Mouse (Mus musculus) liver, postnatal 0 days (tissue): ENCODE measurements around the gene Gm20388. TPM values are rescaled to one million over a fixed set of nuclear protein-coding genes. Genes with fewer than 3 reads are reported as not detected.

Experiments used
- ATAC-seq: fragments of 200-750 bp; cut with Nextera tagmentation; 2 replicates; pipeline ENCODE4 v1.8.0; 2017; ENCODE audit warnings: mild to moderate bottlenecking, moderate library complexity
- DNase-seq: peaks from one replicate; pipeline ENCODE4 v3.0.0-alpha.2; 2016
- H3K27ac ChIP-seq: fragments of 300-500 bp; sonication (generic); 2 replicates; pipeline ENCODE4 v1.5.1; 2014; ENCODE audit warnings: antibody characterized with exemption, moderate library complexity, mild to moderate bottlenecking, low read depth
- H3K27me3 ChIP-seq: fragments of 300-500 bp; sonication (generic); 2 replicates; pipeline ENCODE4 v1.6.1; 2014; ENCODE audit warnings: low read length, control low read depth, mixed read lengths; ENCODE audit not compliant: insufficient read depth
- H3K36me3 ChIP-seq: fragments of 300-500 bp; sonication (generic); replicated peaks from 2 replicates; pipeline ENCODE4 v1.6.1; 2014; ENCODE audit warnings: mild to moderate bottlenecking, control low read depth, low read length, moderate library complexity, mixed read lengths; ENCODE audit not compliant: insufficient read depth
- H3K4me1 ChIP-seq: fragments of 300-500 bp; sonication (generic); 2 replicates; pipeline ENCODE4 v1.6.1; 2014; ENCODE audit warnings: antibody characterized with exemption, mild to moderate bottlenecking, control low read depth; ENCODE audit not compliant: insufficient read depth
- H3K4me2 ChIP-seq: fragments of 300-500 bp; sonication (generic); 2 replicates; pipeline ENCODE4 v1.6.1; 2014; ENCODE audit warnings: low read depth, mild to moderate bottlenecking, low read length, moderate library complexity, mixed read lengths
- H3K4me3 ChIP-seq: fragments of 300-500 bp; sonication (generic); 2 replicates; pipeline ENCODE4 v1.5.1; 2014; ENCODE audit warnings: low read depth, low read length
- H3K9ac ChIP-seq: fragments of 300-500 bp; sonication (generic); replicated peaks from 2 replicates; pipeline ENCODE4 v1.6.1; 2014; ENCODE audit warnings: mild to moderate bottlenecking, moderate library complexity
- H3K9me3 ChIP-seq: fragments of 300-500 bp; sonication (generic); 2 replicates; pipeline ENCODE4 v1.6.1; 2016; ENCODE audit warnings: mild to moderate bottlenecking, control low read depth, low read length, mixed read lengths
- CTCF ChIP-seq: sonication (generic); IDR thresholded peaks from 2 replicates; pipeline ENCODE4 v1.5.1; 2016; ENCODE audit warnings: antibody characterized with exemption, low read depth
- EP300 ChIP-seq: IDR thresholded peaks from 2 replicates; pipeline ENCODE4 v1.6.1; 2016; ENCODE audit warnings: antibody characterized with exemption, low read depth, mild to moderate bottlenecking
- WGBS: fragments of 180-500 bp; shearing (Covaris S2); extraction: QIAGEN DNeasy Blood & Tissue Kit; methylation state at CpG from one replicate; pipeline ENCODE4 v1.1.7; 2014; ENCODE audit not compliant: insufficient replicate concordance; 5-methylcytosine and 5-hydroxymethylcytosine counted together
- polyA plus RNA-seq: library from polyadenylated mRNA; unstranded; fragments of >200 nt; fragmentation: Nextera tagmentation; extraction: Ambion mirVana; gene quantifications from 2 replicates; pipeline ENCODE4 v1.2.1, GENCODE M21; 2015

Gene Gm20388
- polyA plus RNA-seq, 1 experiment from 2014 or later: not detected

- Histone ChIP-seq H3K4me3 (no peak overlapping the region), H3K4me2 (peak overlapping the region; percentile 50), H3K4me1 (peaks cover 55% of the 10 kb centered on the region), H3K36me3 (peaks cover 66% of the 10 kb centered on the region), H3K27ac (peak overlapping the region; percentile 64), H3K9me3 (no peaks in the 10 kb centered on the region), H3K9ac (peak overlapping the region; percentile 55), H3K27me3 (no peaks in the 10 kb centered on the region)
- whole genome bisulfite sequencing: 52% methylated on average over 22 of the region's 22 CpGs
- TF ChIP-seq CTCF (no peak), EP300 (peak; percentile 89)
- ATAC-seq (peak; percentile 10), DNase-seq (no peak)
These were observed 2419.1 kb downstream of the Gm20388 start for GRCm38 (mm10) chr8:122329553-122330239.

- no peaks in the 10 kb centered on the region for H3K27me3 ChIP-seq
- H3K4me2 ChIP-seq: peak overlapping the region; percentile 50
- H3K4me1 ChIP-seq: peaks cover 47% of the 10 kb centered on the region
- peaks cover 69% of the 10 kb centered on the region for H3K36me3 ChIP-seq
- TF ChIP-seq EP300 (peak; percentile 51; the same call in 1 of the 2 replicates), CTCF (no peak)
- peak; percentile 86 for ATAC-seq
- no peak overlapping the region for H3K4me3 ChIP-seq
- 0 out of 2 replicates have a peak, but pooled peaks cover 2% of the 10 kb centered on the region for H3K9me3 ChIP-seq
- peak overlapping the region; percentile 55 for H3K9ac ChIP-seq
- DNase-seq: peak; percentile 80
- 53% methylated on average over 12 of the region's 12 CpGs for WGBS
- H3K27ac ChIP-seq: peak overlapping the region; percentile 64
These were observed 2419.9 kb downstream of the Gm20388 start for GRCm38 (mm10) chr8:122330446-122331133.

GRCm38 (mm10) chr8:122331134-122331523 is 2420.5 kb downstream of the Gm20388 start:
- 0 out of 2 replicates have a peak overlapping the region, but pooled peaks have one; percentile 8 for H3K4me2 ChIP-seq
- H3K4me3 ChIP-seq: no peak overlapping the region
- TF ChIP-seq CTCF (no peak), EP300 (no peak)
- 0 out of 2 replicates have a peak overlapping the region, but pooled peaks have one; percentile 30 for H3K9ac ChIP-seq
- H3K27ac ChIP-seq: peak overlapping the region; percentile 58
- peaks cover 69% of the 10 kb centered on the region for H3K36me3 ChIP-seq
- WGBS: 49% methylated on average over 3 of the region's 3 CpGs
- DNase-seq: no peak
- 0 out of 2 replicates have a peak, but pooled peaks cover 3% of the 10 kb centered on the region for H3K9me3 ChIP-seq
- H3K4me1 ChIP-seq: peaks cover 42% of the 10 kb centered on the region
- ATAC-seq: peak; percentile 3; the same call in 1 of the 2 replicates
- H3K27me3 ChIP-seq: no peaks in the 10 kb centered on the region

- Histone ChIP-seq H3K4me2 (no peak overlapping the region), H3K36me3 (peaks cover 72% of the 10 kb centered on the region)
These were observed 2422.3 kb downstream of the Gm20388 start for GRCm38 (mm10) chr8:122332753-122333506.

GRCm38 (mm10) chr8:122333531-122333930 is 2422.9 kb downstream of the Gm20388 start:
- Histone ChIP-seq H3K27me3 (no peaks in the 10 kb centered on the region), H3K4me1 (peaks cover 31% of the 10 kb centered on the region), H3K36me3 (peaks cover 71% of the 10 kb centered on the region), H3K4me3 (no peak overlapping the region), H3K9me3 (peaks cover 3% of the 10 kb centered on the region; the same call in 1 of the 2 replicates), H3K4me2 (no peak overlapping the region), H3K27ac (no peak overlapping the region), H3K9ac (no peak overlapping the region)
- TF ChIP-seq EP300 (no peak), CTCF (no peak)
- 89% methylated on average over 7 of the region's 7 CpGs for WGBS
- ATAC-seq (no peak), DNase-seq (no peak)

More at GRCm38 (mm10) chr8:122332753-122333506, 2422.3 kb downstream of the Gm20388 start:
- H3K27me3 ChIP-seq: no peaks in the 10 kb centered on the region
- H3K9ac ChIP-seq: no peak overlapping the region
- DNase-seq (peak; percentile 88), ATAC-seq (0 out of 2 replicates have a peak, but pooled peaks have one; percentile 22)
- no peak overlapping the region for H3K4me3 ChIP-seq
- TF ChIP-seq EP300: no peak
- peak; percentile 98 for TF ChIP-seq CTCF
- H3K9me3 ChIP-seq: peaks cover 3% of the 10 kb centered on the region; the same call in 1 of the 2 replicates
- WGBS: 66% methylated on average over 6 of the region's 6 CpGs
- H3K4me1 ChIP-seq: peaks cover 32% of the 10 kb centered on the region
- no peak overlapping the region for H3K27ac ChIP-seq
